Mouse (Mus musculus) lung, postnatal 0 days (tissue): ENCODE data around the gene Fxyd3.

Experiments
- CTCF ChIP-seq: IDR thresholded peaks from 2 replicates; pipeline ENCODE4 v1.5.1; 2016; ENCODE audit warnings: antibody characterized with exemption, mild to moderate bottlenecking
- EP300 ChIP-seq: IDR thresholded peaks from 2 replicates; pipeline ENCODE4 v1.6.1; 2016; ENCODE audit warnings: antibody characterized with exemption, mild to moderate bottlenecking, control low read depth

GRCm38 (mm10) chr7:31106166-31106565 lies 29.7 kb upstream of the Fxyd3 start:
- no peak for TF ChIP-seq EP300
- no peak for TF ChIP-seq CTCF
